Mouse (Mus musculus): ENCODE data around the gene Cnga4.
"Not testable (repeated sequence)": the region's sequence is repeated elsewhere in the genome, so short reads cannot be mapped to it uniquely, and the experiment has no call there.

Gene Cnga4

DNA sequence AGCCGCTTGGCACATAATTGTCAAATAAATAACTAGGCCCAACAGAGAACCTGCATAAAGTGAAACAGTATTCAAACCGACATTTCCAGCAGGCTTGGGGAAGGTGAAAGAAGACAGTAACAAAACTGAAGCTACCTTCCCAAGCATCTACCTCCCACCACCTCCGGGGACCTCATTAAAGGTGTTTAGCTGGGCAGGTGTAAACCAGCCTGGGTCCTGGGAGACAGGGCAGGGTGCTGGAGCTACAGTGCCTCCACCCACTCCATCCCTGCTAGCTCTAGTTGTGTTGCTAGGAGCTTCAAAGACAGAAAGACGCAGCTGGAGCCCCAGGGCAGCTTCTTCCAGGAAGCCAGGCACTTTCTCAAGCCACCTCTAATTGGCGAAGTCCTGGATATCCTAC, at the start of gene Cnga4:
TSS of gene Cnga4 (plus strand) at position 301 of the 400 bp plus-strand sequence.
- DNase-seq (ENCODE audit: low spot score), result no peak

DNA sequence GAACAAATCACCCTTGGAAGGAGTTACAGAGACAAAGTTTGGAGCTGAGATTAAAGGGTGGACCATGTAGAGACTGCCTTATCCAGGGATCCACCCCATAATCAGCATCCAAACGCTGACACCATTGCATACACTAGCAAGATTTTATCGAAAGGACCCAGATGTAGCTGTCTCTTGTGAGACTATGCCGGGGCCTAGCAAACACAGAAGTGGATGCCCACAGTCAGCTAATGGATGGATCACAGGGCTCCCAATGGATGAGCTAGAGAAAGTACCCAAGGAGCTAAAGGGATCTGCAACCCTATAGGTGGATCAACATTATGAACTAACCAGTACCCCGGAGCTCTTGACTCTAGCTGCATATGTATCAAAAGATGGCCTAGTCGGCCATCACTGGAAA, 48.3 kb upstream of the Cnga4 start:
- not testable (repeated sequence) for DNase-seq (ENCODE audit: low spot score)

- not testable (repeated sequence) for DNase-seq (ENCODE audit: low spot score)
Measured at GRCm38 (mm10) chr7:105356487-105356886, 47.9 kb upstream of the Cnga4 start.

- no peak for DNase-seq (ENCODE audit: low spot score)
Measured at GRCm38 (mm10) chr7:105361713-105362112, 42.7 kb upstream of the Cnga4 start.

GRCm38 (mm10) chr7:105367268-105367667, 37.1 kb upstream of the Cnga4 start:
- no peak for DNase-seq (ENCODE audit: low spot score)

DNA sequence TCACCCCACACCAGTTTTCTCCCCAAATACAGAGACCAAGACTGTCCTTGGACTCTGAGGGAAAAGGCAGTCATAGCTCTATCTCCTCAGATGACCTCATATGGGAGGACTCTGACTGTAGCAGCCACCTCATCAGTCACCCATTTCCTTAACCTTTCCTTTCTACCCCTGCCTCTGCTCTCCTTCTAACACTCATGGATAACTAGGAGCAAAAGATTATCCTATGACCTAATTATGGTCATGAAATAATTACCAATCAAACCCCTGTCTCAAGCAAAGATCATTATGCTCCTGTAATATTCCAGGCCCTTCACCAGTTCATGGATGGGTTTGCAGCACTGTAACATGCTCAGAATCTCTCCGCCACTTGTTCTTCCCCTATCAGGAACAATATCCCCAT, 36.4 kb upstream of the Cnga4 start, which contains the start of gene Olfr692:
TSS of gene Olfr692 (plus strand) at position 301 of the 400 bp plus-strand sequence.
- no peak for DNase-seq (ENCODE audit: low spot score)

DNA sequence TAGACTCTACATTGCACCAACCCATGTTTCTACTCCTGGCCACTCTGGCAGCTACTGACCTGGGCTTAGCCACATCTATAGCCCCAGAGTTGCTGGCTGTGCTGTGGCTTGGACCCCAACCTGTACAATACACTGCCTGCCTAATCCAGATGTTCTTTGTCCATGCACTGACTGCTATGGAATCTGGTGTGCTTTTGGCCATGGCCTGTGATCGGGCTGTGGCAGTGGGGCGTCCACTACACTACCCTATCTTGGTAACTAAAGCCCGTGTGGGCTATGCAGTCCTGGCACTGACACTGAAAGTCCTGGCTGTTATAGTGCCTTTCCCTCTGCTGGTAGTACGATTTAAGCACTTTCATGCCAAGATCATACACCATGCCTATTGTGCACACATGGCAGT, 35.8 kb upstream of the Cnga4 start:
- no peak for DNase-seq (ENCODE audit: low spot score)

DNA sequence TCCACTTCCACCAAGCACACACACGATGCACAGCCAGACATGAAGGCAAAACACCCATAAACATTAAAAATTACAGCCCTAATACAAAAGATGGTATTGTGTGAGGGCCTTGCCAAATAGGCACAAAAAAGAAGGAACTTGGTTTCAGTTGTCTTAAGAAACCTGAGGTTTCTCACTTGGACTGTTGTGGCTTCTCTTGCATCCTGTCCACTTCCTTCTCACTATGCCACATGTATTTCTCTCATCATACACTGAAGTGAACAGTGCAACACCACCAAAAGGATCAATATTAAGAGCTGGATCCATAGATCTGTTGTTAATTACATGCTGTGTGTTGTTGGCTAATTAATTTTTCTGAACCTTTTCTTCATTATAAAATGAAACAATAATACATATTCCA, 31.5 kb upstream of the Cnga4 start:
- DNase-seq (ENCODE audit: low spot score), result no peak

GRCm38 (mm10) chr7:105373509-105373908, 30.9 kb upstream of the Cnga4 start:
- no peak for DNase-seq (ENCODE audit: low spot score)

DNA sequence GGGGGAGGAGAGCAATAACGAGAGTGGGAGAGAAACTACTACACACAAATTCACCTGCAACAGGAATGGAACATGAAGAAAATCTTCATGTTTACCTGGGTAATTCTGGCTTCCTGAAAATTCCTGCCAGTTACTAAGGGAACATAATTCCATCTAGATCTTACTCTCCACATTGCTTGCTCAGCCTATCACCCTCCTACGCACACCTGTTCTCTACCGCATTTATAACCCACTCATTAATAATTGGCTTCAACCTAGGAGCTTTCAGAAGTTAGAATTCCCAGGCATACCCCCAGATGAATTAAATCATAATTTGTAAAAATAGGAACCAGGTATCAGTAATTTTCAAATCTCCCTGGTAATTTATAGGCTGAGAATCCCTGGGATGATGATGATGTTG, 30.4 kb upstream of the Cnga4 start:
- DNase-seq (ENCODE audit: low spot score), result no peak

DNA sequence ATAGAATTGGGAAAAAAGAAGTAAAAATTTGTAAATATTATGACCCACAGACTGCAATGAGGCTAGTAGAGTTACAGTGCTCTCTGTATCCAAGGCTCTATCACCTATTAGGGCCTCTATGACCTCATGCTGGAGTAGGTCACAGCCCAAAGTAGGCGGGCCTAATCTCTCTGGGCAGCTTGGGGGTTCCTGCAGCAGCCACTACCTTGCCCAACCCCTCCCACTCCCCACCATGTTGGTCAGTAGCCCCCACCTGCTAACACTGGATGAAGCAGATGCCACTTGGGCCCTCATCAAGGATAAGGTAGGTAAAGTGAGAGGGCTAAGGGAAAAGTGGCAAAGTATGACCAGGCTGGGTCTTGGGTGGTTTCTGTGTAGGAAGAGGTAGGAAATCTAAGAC, 29.5 kb upstream of the Cnga4 start, which contains the start of gene Gm5901:
TSS of gene Gm5901 (plus strand) at position 173 of the 400 bp plus-strand sequence.
- DNase-seq (ENCODE audit: low spot score), result no peak

DNA sequence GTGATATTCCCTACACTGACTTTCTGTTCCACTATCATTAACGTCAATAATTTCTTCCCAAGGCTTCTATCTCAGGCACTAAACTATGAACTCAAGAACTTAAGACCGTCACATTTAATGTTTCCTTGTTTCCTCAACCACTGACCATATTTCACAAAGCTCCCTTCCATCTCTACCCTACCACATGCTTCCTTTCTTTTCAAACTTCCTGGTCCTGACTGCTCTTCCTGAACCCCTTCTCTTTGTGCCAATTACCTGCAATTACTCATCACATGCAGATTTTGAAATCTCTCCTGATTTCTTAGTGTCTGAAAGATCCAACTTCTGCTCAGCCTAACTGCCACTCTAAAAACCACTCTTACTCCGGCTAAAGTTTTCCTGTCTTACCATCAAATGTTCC, 24.0 kb upstream of the Cnga4 start:
- no peak for DNase-seq (ENCODE audit: low spot score)

DNA sequence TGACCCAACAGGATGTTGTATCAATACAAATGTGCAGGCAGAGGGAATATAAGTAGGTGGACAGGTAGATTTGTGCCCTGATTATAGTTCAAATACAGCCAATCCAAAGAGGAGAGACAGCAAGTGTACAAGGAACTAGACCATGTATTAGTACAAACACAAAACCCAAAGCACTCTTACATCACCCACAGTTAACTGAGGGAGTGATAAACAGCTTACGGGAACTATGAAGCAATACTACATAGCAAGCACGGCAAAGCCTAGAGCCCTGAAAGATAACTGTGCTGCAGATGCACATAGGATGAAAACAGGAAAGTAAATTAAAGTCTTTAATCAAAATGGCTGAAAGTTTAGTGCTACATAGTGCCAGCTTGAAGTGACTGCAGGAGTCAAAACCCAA, 16.7 kb upstream of the Cnga4 start:
- DNase-seq (ENCODE audit: low spot score), result no peak

GRCm38 (mm10) chr7:105390236-105390635, 14.1 kb upstream of the Cnga4 start:
- DNase-seq (ENCODE audit: low spot score), result no peak

GRCm38 (mm10) chr7:105394606-105395005, 9.8 kb upstream of the Cnga4 start:
- no peak for DNase-seq (ENCODE audit: low spot score)

- no peak for DNase-seq (ENCODE audit: low spot score)
Measured at GRCm38 (mm10) chr7:105395131-105395820, 9.1 kb upstream of the Cnga4 start.

- DNase-seq (ENCODE audit: low spot score), result no peak
Measured at GRCm38 (mm10) chr7:105396126-105396525, 8.2 kb upstream of the Cnga4 start.

GRCm38 (mm10) chr7:105399058-105399934, 5.1 kb upstream of the Cnga4 start:
- DNase-seq (ENCODE audit: low spot score), result no peak

GRCm38 (mm10) chr7:105399935-105400624, 4.3 kb upstream of the Cnga4 start, which contains the start of gene Fam160a2:
Gene Fam160a2 (minus strand): TSS chr7:105400054.
- DNase-seq (ENCODE audit: low spot score), result peak; percentile 97

DNA sequence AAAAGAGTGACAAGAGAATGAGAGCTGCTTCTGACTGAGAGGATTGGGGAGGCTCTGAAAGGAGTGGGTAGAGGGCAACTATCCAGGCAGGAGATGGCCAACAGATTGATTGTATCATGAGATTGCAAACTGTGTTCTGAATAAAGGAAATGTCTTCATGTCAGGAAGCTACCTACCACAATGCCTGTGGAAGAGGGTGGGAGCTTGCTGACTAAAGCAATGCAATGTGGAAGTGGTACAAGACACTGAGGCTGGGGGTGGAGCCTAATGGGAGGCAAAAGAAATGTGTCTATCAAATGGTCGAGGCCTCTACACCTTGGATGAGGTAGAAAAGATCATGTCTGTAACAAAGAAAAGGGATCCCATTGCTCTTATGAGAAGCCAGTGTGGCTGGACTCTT, 2.0 kb downstream of the Cnga4 start:
- no peak for DNase-seq (ENCODE audit: low spot score)

- DNase-seq (ENCODE audit: low spot score), result peak; percentile 68
Measured at GRCm38 (mm10) chr7:105411874-105412632, 7.7 kb downstream of the Cnga4 start.

DNA sequence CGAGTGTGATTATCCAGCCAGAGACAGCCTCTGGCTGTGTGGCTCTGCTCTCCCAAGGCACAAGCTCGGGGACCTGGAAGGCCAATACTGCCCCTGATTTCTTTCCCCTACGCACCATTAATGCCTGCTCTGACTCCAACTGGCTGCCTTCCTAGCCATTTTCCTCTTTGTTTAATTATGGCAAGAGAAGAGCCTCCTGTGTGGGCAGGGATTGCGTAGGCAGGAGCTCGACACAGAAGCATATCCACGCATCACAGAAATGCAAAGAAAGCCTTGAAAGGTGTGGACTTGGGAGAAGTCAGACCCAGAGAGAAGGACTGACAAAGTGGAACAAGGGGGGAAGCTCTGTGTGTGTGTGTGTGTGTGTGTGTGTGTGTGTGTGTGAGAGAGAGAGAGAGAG, 10.0 kb downstream of the Cnga4 start:
- DNase-seq (ENCODE audit: low spot score), result no peak
